Mouse (Mus musculus): ENCODE results near the gene Zfp935.
"Not testable (repeated sequence)": the region's sequence is repeated elsewhere in the genome, so short reads cannot be mapped to it uniquely, and the experiment has no call there.

Gene Zfp935

DNA sequence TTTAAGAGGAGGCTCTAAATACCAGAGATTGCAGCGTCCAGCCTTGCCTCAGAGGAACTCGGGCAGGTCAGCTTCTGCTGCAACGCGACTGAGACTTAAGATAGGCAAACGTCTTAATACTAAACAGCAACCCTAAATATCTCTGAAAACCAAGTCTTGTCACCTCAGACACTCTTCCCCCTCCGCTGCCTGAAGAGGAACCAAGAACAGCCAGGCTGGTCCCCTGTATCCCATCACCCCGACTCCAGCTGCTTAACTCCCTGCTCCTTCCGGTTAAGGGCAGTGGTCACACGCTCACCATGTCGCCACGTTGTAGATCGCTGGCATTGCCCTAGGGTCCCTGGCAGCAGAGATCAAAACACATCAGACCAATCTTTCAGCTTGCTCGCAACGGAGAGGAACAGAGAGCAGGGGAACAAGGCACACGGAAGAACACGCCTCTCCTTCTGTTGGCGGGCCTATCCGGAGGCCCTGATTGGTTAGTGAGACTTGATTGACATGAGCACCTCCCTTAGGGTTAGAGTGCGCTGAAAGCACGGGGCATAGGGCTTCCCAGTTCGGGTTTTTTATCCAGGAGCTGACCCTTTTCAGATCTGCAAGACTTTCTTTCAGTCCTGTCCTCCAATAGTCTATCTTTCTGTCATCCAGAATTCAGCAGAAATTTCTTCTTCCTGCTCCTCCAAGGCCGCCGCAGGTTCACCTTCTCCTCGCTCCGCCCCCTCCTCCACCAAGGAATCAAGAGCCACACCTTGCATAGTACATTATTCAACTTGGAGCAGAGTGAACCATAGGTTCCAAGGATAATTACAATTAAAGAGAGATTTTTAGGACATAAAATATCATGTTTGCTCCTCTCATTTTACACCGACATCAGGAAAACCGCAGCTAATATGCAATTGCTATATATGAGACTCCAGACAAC is at the start of gene Zfp935:
Gene Zfp935, minus strand, starts transcription at position 323 of the 922 bp plus-strand sequence.
- peak; percentile 62 for DNase-seq

DNA sequence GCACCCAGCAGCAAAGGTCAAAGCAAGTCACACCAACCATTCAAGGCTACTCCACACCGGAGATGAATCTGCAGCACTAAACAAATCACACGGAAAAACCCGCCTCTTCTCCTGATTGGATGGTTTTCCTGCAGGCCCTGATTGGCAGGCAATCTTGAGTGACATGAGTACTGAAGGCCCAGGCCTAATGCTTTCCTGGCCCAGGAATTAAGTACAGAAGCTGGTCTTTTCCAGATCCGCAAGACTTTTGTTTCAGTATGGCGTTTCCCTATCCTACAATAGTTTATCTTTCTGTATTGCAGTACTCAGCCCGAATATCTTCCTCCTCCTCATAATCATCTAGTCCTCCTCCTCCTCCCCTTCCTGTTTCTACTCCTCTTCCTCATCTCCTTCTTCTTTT is 12.8 kb upstream of the Zfp935 start, which contains the start of gene Zfp934:
Gene Zfp934, minus strand, starts transcription at position 101 of the 400 bp plus-strand sequence.
- DNase-seq, result not testable (repeated sequence)

DNA sequence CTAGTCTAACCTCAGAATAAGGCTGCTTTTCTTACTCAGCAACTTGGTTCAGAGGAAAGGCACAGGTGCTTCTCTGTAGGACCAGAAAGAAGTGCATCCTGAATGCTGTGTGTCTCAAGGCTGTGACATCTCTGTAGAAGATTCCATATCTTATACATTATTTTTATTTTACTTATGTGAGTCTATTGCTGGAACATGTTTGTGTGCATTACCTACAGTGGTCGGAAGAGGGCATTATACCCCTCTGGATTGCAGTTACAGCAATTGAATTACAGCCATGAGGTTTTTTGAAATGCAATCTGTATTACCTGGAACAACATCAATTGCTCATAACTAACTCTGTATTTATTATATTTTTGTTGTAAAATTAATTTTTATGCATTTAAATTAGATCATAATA is 3.4 kb upstream of the Zfp935 start:
- DNase-seq, result not testable (repeated sequence)

DNA sequence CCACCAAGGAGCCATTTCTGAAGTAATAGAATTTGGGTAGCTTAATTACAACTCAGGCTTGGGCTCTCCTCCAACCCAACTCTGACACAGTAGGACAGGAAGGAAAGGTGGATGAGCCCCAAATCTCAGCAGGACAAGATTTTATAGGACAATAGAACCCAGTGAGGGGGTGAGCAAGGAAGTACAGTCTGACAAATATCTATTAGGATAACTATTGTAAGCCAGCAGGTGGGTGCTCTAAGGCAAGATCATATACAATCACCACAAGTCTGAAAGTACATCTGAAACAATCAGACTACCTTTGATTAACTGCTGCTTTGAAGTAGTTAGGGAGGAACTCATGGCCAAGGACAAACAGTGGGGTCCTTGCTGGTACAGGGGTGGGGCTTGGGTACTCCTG is 28.2 kb downstream of the Zfp935 start:
- DNase-seq, result not testable (repeated sequence)

DNA sequence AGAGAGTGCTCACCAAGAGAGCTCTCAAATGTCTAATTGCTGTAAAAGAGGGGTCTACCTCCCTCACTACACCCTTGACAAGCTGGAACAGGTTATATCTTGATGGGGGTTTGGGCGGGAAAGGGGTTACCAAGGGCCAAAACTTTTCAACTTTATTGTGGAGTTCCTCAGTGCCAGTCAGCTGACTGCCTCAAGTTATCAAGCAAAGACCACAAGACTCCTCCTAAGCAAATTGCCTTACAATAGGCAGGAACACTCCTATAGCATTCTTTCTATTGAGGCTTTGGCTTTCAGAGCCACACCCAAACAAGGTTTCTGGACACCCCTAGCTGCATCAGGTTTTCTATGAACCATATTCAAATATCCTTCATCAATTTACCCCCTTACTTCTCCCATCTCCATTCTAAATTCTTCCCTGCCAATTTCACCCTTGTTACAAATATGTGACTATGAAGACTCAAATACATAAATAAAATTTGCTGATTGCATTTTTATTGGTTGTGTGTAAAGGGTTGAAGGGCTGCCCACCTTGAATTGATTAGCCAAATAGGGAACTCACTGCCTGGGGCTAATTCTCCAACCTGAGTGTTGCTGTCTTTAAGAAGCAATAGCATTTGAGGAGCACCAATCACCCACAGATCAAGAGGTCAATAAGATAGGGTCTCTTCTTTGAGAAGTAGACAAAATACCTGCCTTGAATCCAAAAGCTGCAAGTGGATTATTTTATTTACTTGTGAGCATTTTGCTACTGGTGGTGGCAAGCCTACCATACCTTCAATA is 47.5 kb downstream of the Zfp935 start:
- DNase-seq, result not testable (repeated sequence)

DNA sequence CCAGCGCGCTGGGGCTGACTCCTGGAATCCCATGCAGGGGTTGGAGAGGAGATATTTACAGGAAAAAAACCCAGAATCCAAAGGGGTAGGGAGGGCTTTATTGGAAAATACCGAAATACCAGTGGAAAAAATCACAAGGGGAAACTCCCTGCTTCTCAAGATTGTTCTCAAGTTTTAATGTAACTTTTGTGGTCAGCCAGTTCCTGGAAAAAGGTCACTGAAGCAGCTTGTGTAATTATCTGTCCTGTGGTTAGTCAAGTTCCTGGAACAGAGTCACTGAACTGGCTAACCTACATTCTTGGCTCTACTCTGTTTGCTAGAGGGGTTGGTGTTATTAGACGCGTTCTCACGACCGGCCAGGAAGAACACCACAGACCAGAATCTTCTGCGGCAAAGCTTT is 85.7 kb downstream of the Zfp935 start:
- DNase-seq, result not testable (repeated sequence)

DNA sequence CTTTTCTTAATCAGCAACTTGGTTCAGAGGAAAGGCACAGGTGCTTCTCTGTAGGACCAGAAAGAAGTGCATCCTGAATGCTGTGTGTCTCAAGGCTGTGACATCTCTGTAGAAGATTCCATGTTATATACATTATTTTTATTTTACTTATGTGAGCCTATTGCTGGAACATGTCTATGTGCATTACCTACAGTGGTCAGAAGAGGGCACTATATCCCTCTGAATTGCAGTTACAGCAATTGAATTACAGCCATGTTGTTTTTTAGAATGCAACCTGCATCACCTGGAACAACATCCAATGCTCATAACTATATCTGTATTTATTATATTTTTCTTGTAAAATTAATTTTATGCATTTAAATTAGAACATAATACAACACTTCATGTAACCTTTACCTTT is 88.4 kb downstream of the Zfp935 start:
- DNase-seq, result not testable (repeated sequence)

DNA sequence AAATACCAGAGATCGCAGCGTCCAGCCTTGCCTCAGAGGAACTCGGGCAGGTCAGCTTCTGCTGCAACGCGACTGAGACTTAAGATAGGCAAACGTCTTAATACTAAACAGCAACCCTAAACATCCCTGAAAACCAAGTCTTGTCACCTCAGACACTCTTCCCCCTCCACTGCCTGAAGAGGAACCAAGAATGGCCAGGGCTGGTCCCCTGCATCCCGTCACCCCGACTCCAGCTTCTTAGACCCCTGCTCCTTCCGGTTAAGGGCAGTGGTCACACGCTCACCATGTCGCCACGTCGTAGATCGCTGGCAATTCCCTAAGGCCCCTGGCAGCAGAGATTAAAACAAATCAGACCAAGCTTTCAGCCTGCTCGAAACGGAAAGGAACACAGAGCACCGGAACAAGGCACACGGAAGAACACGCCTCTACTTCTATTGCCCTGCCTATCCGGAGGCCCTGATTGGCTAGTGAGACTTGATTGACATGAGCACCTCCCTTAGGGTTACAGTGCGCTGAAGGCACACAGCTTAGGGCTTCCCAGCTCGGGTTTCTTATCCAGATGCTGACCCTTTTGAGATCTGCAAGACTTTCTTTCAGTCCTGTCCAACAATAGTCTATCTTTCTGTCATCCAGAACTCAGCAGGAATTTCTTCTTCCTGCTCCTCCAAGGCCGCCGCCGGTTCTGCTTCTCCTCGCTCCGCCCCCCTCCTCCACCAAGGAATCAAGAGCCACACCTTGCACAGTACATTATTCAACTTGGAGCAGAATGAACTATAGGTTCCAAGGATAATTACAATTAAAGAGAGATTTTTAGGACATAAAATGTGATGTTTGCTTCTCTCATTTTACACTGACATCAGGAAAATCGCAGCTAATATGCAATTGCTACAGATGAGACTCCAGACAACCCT is 91.6 kb downstream of the Zfp935 start, which contains the start of gene Gm49359:
Gene Gm49359, minus strand, starts transcription at position 409 of the 911 bp plus-strand sequence.
- peak; percentile 86 for DNase-seq

Data from cerebellum, adult 8-10 months (tissue).